Mouse (Mus musculus): ENCODE results near the gene Opcml. TPM values are rescaled to one million over a fixed set of nuclear protein-coding genes. Genes with fewer than 3 reads are reported as not detected.

Gene Opcml
- polyA plus RNA-seq, 2 experiments: 3.7 to 5.5 TPM

GRCm38 (mm10) chr9:28569041-28569522, 778.5 kb downstream of the Opcml start:
- no peaks in the 10 kb centered on the region for H3K36me3 ChIP-seq (ENCODE audit: control insufficient read depth, insufficient read depth, low read length)
- TF ChIP-seq POLR2A (IDR thresholded peaks at IDR 0.05; ENCODE audit: borderline replicate concordance, extremely low read depth, insufficient read depth, insufficient read length): no peak
- WGBS: 13% methylated on average over 8 of the region's 8 CpGs

GRCm38 (mm10) chr9:28569776-28570175, 779.2 kb downstream of the Opcml start:
- Histone ChIP-seq H3K36me3 (ENCODE audit: control insufficient read depth, insufficient read depth, low read length) (no peaks in the 10 kb centered on the region), H3K9ac (ENCODE audit: low read depth, low read length, severe bottlenecking) (no peak overlapping the region), H3K9me3 (ENCODE audit: control insufficient read depth, low read length) (no peaks in the 10 kb centered on the region), H3K4me1 (ENCODE audit: control insufficient read depth, insufficient read depth, low read length) (0 out of 2 replicates have a peak, but pooled peaks cover 2% of the 10 kb centered on the region), H3K4me2 (replicated peaks; ENCODE audit: low read depth, low read length, severe bottlenecking) (no peak overlapping the region), H3K4me3 (replicated peaks; ENCODE audit: low read length) (no peak overlapping the region), H3K27ac (replicated peaks; ENCODE audit: low read depth, low read length) (no peak overlapping the region), H3K27me3 (ENCODE audit: control insufficient read depth, insufficient read depth, low read length) (no peaks in the 10 kb centered on the region)
- TF ChIP-seq POLR2A (IDR thresholded peaks at IDR 0.05; ENCODE audit: borderline replicate concordance, extremely low read depth, insufficient read depth, insufficient read length): no peak
- no peak for DNase-seq (ENCODE audit: low spot score)
- WGBS: 19% methylated on average over 2 of the region's 2 CpGs
- no peak for ATAC-seq (ENCODE audit: low FRiP score, low read depth)

More at GRCm38 (mm10) chr9:28569041-28569522, 778.5 kb downstream of the Opcml start:
- no peak overlapping the region for H3K9ac ChIP-seq (ENCODE audit: low read depth, low read length, severe bottlenecking)
- no peaks in the 10 kb centered on the region for H3K27me3 ChIP-seq (ENCODE audit: control insufficient read depth, insufficient read depth, low read length)
- H3K4me2 ChIP-seq (replicated peaks; ENCODE audit: low read depth, low read length, severe bottlenecking): no peak overlapping the region
- 0 out of 2 replicates have a peak, but pooled peaks cover 2% of the 10 kb centered on the region for H3K4me1 ChIP-seq (ENCODE audit: control insufficient read depth, insufficient read depth, low read length)
- DNase-seq (ENCODE audit: low spot score) (peak; percentile 9), ATAC-seq (ENCODE audit: low FRiP score, low read depth) (peak; percentile 12; the same call in 1 of the 2 replicates)
- H3K4me3 ChIP-seq (replicated peaks; ENCODE audit: low read length): no peak overlapping the region
- no peaks in the 10 kb centered on the region for H3K9me3 ChIP-seq (ENCODE audit: control insufficient read depth, low read length)
- no peak overlapping the region for H3K27ac ChIP-seq (replicated peaks; ENCODE audit: low read depth, low read length)

- H3K4me3 ChIP-seq (replicated peaks; ENCODE audit: low read length): no peak overlapping the region
- no peak overlapping the region for H3K27ac ChIP-seq (replicated peaks; ENCODE audit: low read depth, low read length)
- ATAC-seq (ENCODE audit: low FRiP score, low read depth) (no peak), DNase-seq (ENCODE audit: low spot score) (no peak)
- H3K4me2 ChIP-seq (replicated peaks; ENCODE audit: low read depth, low read length, severe bottlenecking): no peak overlapping the region
- 56% methylated on average over 2 of the region's 2 CpGs for WGBS
- no peaks in the 10 kb centered on the region for H3K27me3 ChIP-seq (ENCODE audit: control insufficient read depth, insufficient read depth, low read length)
- no peak overlapping the region for H3K9ac ChIP-seq (ENCODE audit: low read depth, low read length, severe bottlenecking)
- no peak for TF ChIP-seq POLR2A (IDR thresholded peaks at IDR 0.05; ENCODE audit: borderline replicate concordance, extremely low read depth, insufficient read depth, insufficient read length)
- H3K9me3 ChIP-seq (ENCODE audit: control insufficient read depth, low read length): no peaks in the 10 kb centered on the region
- 0 out of 2 replicates have a peak, but pooled peaks cover 2% of the 10 kb centered on the region for H3K4me1 ChIP-seq (ENCODE audit: control insufficient read depth, insufficient read depth, low read length)
- no peaks in the 10 kb centered on the region for H3K36me3 ChIP-seq (ENCODE audit: control insufficient read depth, insufficient read depth, low read length)
Measured at GRCm38 (mm10) chr9:28571682-28572081, 781.1 kb downstream of the Opcml start.

GRCm38 (mm10) chr9:28572136-28572774, 781.7 kb downstream of the Opcml start:
- DNase-seq (ENCODE audit: low spot score): no peak
- H3K4me3 ChIP-seq (replicated peaks; ENCODE audit: low read length): no peak overlapping the region
- WGBS: 46% methylated on average over 9 of the region's 9 CpGs
- H3K27ac ChIP-seq (replicated peaks; ENCODE audit: low read depth, low read length): no peak overlapping the region
- no peaks in the 10 kb centered on the region for H3K9me3 ChIP-seq (ENCODE audit: control insufficient read depth, low read length)
- 0 out of 2 replicates have a peak, but pooled peaks cover 2% of the 10 kb centered on the region for H3K4me1 ChIP-seq (ENCODE audit: control insufficient read depth, insufficient read depth, low read length)
- H3K4me2 ChIP-seq (replicated peaks; ENCODE audit: low read depth, low read length, severe bottlenecking): no peak overlapping the region
- no peak for TF ChIP-seq POLR2A (IDR thresholded peaks at IDR 0.05; ENCODE audit: borderline replicate concordance, extremely low read depth, insufficient read depth, insufficient read length)
- no peaks in the 10 kb centered on the region for H3K27me3 ChIP-seq (ENCODE audit: control insufficient read depth, insufficient read depth, low read length)
- ATAC-seq (ENCODE audit: low FRiP score, low read depth): no peak
- no peaks in the 10 kb centered on the region for H3K36me3 ChIP-seq (ENCODE audit: control insufficient read depth, insufficient read depth, low read length)
- no peak overlapping the region for H3K9ac ChIP-seq (ENCODE audit: low read depth, low read length, severe bottlenecking)

GRCm38 (mm10) chr9:28578730-28579129, 788.2 kb downstream of the Opcml start:
- no peak for TF ChIP-seq POLR2A (IDR thresholded peaks at IDR 0.05; ENCODE audit: borderline replicate concordance, extremely low read depth, insufficient read depth, insufficient read length)
- H3K36me3 ChIP-seq (ENCODE audit: control insufficient read depth, insufficient read depth, low read length): no peaks in the 10 kb centered on the region
- no peak for ATAC-seq (ENCODE audit: low FRiP score, low read depth)
- H3K4me2 ChIP-seq (replicated peaks; ENCODE audit: low read depth, low read length, severe bottlenecking): no peak overlapping the region
- H3K27ac ChIP-seq (replicated peaks; ENCODE audit: low read depth, low read length): no peak overlapping the region
- H3K9me3 ChIP-seq (ENCODE audit: control insufficient read depth, low read length): no peaks in the 10 kb centered on the region
- H3K4me3 ChIP-seq (replicated peaks; ENCODE audit: low read length): no peak overlapping the region
- no peaks in the 10 kb centered on the region for H3K27me3 ChIP-seq (ENCODE audit: control insufficient read depth, insufficient read depth, low read length)
- no peaks in the 10 kb centered on the region for H3K4me1 ChIP-seq (ENCODE audit: control insufficient read depth, insufficient read depth, low read length)
- DNase-seq (ENCODE audit: low spot score): no peak
- H3K9ac ChIP-seq (ENCODE audit: low read depth, low read length, severe bottlenecking): no peak overlapping the region

All from limb, embryonic 14.5 days (tissue).